Mouse (Mus musculus) frontal cortex, adult (tissue): ENCODE results near the gene Nup98.
A peak's percentile ranks its signal among the peaks of the same experiment; 100 is the strongest.

ENCODE experiments used
- ATAC-seq: cut with Nextera tagmentation; 2 replicates; pipeline ENCODE4 v1.9.2; 2017; ENCODE audit warnings: mild to moderate bottlenecking, moderate library complexity, mixed read lengths; ENCODE audit not compliant: low TSS enrichment

The Nup98 gene

GRCm38 (mm10) chr7:102229814-102230213, 19.8 kb upstream of the Nup98 start:
- ATAC-seq, result peak; percentile 13; the same call in 1 of the 2 replicates

GRCm38 (mm10) chr7:102228049-102228670, 18.2 kb upstream of the Nup98 start:
- ATAC-seq, result no peak

- ATAC-seq, result no peak
These were observed 16.1 kb upstream of the Nup98 start for GRCm38 (mm10) chr7:102226051-102226450.

- no peak for ATAC-seq
These were observed 14.1 kb upstream of the Nup98 start for GRCm38 (mm10) chr7:102223883-102224738.

GRCm38 (mm10) chr7:102222830-102223556, 13.0 kb upstream of the Nup98 start:
- ATAC-seq, result peak; percentile 76

GRCm38 (mm10) chr7:102222336-102222735, 12.4 kb upstream of the Nup98 start:
- ATAC-seq, result 0 out of 2 replicates have a peak, but pooled peaks have one; percentile 33

- ATAC-seq, result peak; percentile 35; the same call in 1 of the 2 replicates
These were observed 11.9 kb upstream of the Nup98 start for GRCm38 (mm10) chr7:102221899-102222298.

GRCm38 (mm10) chr7:102211071-102211470, 1.1 kb upstream of the Nup98 start:
- no peak for ATAC-seq

GRCm38 (mm10) chr7:102208806-102209363, 1.1 kb downstream of the Nup98 start:
- ATAC-seq, result no peak

GRCm38 (mm10) chr7:102205646-102206045, 4.3 kb downstream of the Nup98 start:
- no peak for ATAC-seq

GRCm38 (mm10) chr7:102204296-102204857, 5.6 kb downstream of the Nup98 start:
- no peak; the same call in 1 of the 2 replicates for ATAC-seq

- no peak for ATAC-seq
These were observed 8.8 kb downstream of the Nup98 start for GRCm38 (mm10) chr7:102200996-102201785.

GRCm38 (mm10) chr7:102200576-102200975, 9.4 kb downstream of the Nup98 start:
- ATAC-seq, result no peak

GRCm38 (mm10) chr7:102192356-102192755, 17.6 kb downstream of the Nup98 start:
- no peak for ATAC-seq

- ATAC-seq, result no peak
These were observed 26.1 kb downstream of the Nup98 start for GRCm38 (mm10) chr7:102183849-102184248.

GRCm38 (mm10) chr7:102170300-102170699, 39.7 kb downstream of the Nup98 start:
- no peak for ATAC-seq

GRCm38 (mm10) chr7:102153691-102154090, 56.3 kb downstream of the Nup98 start:
- ATAC-seq, result no peak

GRCm38 (mm10) chr7:102137898-102138297, 72.1 kb downstream of the Nup98 start:
- ATAC-seq, result no peak

- ATAC-seq, result no peak
These were observed 72.5 kb downstream of the Nup98 start for GRCm38 (mm10) chr7:102137464-102137863.

- ATAC-seq, result no peak
These were observed 77.6 kb downstream of the Nup98 start for GRCm38 (mm10) chr7:102132395-102132794.

GRCm38 (mm10) chr7:102120326-102120725, 89.7 kb downstream of the Nup98 start:
- no peak for ATAC-seq
